Mouse (Mus musculus): Measurements from ENCODE around the gene Fhad1. TPM values are rescaled to one million over a fixed set of nuclear protein-coding genes. Genes with fewer than 3 reads are reported as not detected.

The Fhad1 gene
- polyA plus RNA-seq, 1 experiment from 2014 or later, result 9.0 TPM

- Histone ChIP-seq H3K27ac (replicated peaks) (peak overlapping the region; percentile 59; the same call in 1 of the 2 replicates), H3K4me2 (replicated peaks) (no peak overlapping the region), H3K36me3 (no peaks in the 10 kb centered on the region), H3K9me3 (replicated peaks) (no peaks in the 10 kb centered on the region), H3K4me1 (peaks cover 45% of the 10 kb centered on the region), H3K27me3 (no peaks in the 10 kb centered on the region), H3K9ac (no peak overlapping the region), H3K4me3 (replicated peaks) (no peak overlapping the region)
- 72% methylated on average over 10 of the region's 10 CpGs for WGBS
- ATAC-seq (ENCODE audit: insufficient number of reproducible peaks, low FRiP score, low TSS enrichment, low read depth), result no peak
Observed at GRCm38 (mm10) chr4:141868051-141868450, 146.8 kb downstream of the Fhad1 start.

GRCm38 (mm10) chr4:141867498-141867897 is 147.4 kb downstream of the Fhad1 start:
- Histone ChIP-seq H3K27me3 (no peaks in the 10 kb centered on the region), H3K4me2 (replicated peaks) (no peak overlapping the region), H3K4me3 (replicated peaks) (no peak overlapping the region), H3K9me3 (replicated peaks) (no peaks in the 10 kb centered on the region), H3K27ac (replicated peaks) (peak overlapping the region; percentile 59), H3K4me1 (peaks cover 40% of the 10 kb centered on the region), H3K9ac (no peak overlapping the region), H3K36me3 (no peaks in the 10 kb centered on the region)
- 34% methylated on average over 4 of the region's 4 CpGs for WGBS
- peak; percentile 34; the same call in 1 of the 2 replicates for ATAC-seq (ENCODE audit: insufficient number of reproducible peaks, low FRiP score, low TSS enrichment, low read depth)

- no peak overlapping the region for H3K9ac ChIP-seq
- 23% methylated on average over 10 of the region's 10 CpGs for WGBS
- H3K9me3 ChIP-seq (replicated peaks), result no peaks in the 10 kb centered on the region
- no peaks in the 10 kb centered on the region for H3K27me3 ChIP-seq
- H3K27ac ChIP-seq (replicated peaks), result peak overlapping the region; percentile 59
- no peaks in the 10 kb centered on the region for H3K36me3 ChIP-seq
- H3K4me2 ChIP-seq (replicated peaks), result no peak overlapping the region
- H3K4me1 ChIP-seq, result peaks cover 35% of the 10 kb centered on the region
- ATAC-seq (ENCODE audit: insufficient number of reproducible peaks, low FRiP score, low TSS enrichment, low read depth), result peak; percentile 40; the same call in 1 of the 2 replicates
- H3K4me3 ChIP-seq (replicated peaks), result no peak overlapping the region
Observed at GRCm38 (mm10) chr4:141866933-141867490, 147.9 kb downstream of the Fhad1 start.

GRCm38 (mm10) chr4:141865600-141865999 is 149.3 kb downstream of the Fhad1 start:
- Histone ChIP-seq H3K9ac (no peak overlapping the region), H3K27me3 (no peaks in the 10 kb centered on the region), H3K4me2 (replicated peaks) (no peak overlapping the region), H3K36me3 (peaks cover 9% of the 10 kb centered on the region; the same call in 1 of the 2 replicates), H3K9me3 (replicated peaks) (no peaks in the 10 kb centered on the region), H3K27ac (replicated peaks) (no peak overlapping the region), H3K4me3 (replicated peaks) (no peak overlapping the region), H3K4me1 (peaks cover 27% of the 10 kb centered on the region)
- 89% methylated on average over 5 of the region's 5 CpGs for WGBS
- ATAC-seq (ENCODE audit: insufficient number of reproducible peaks, low FRiP score, low TSS enrichment, low read depth), result no peak

GRCm38 (mm10) chr4:141865006-141865405 is 149.9 kb downstream of the Fhad1 start:
- Histone ChIP-seq H3K27ac (replicated peaks) (no peak overlapping the region), H3K9ac (no peak overlapping the region), H3K4me3 (replicated peaks) (no peak overlapping the region), H3K36me3 (peaks cover 15% of the 10 kb centered on the region), H3K4me2 (replicated peaks) (no peak overlapping the region), H3K27me3 (no peaks in the 10 kb centered on the region), H3K9me3 (replicated peaks) (no peaks in the 10 kb centered on the region), H3K4me1 (peaks cover 27% of the 10 kb centered on the region)
- 92% methylated on average over 5 of the region's 5 CpGs for WGBS
- ATAC-seq (ENCODE audit: insufficient number of reproducible peaks, low FRiP score, low TSS enrichment, low read depth), result no peak

GRCm38 (mm10) chr4:141864506-141864905 is 150.4 kb downstream of the Fhad1 start:
- H3K27me3 ChIP-seq, result no peaks in the 10 kb centered on the region
- H3K4me2 ChIP-seq (replicated peaks), result no peak overlapping the region
- 84% methylated on average over 8 of the region's 8 CpGs for WGBS
- no peak overlapping the region for H3K4me3 ChIP-seq (replicated peaks)
- H3K9me3 ChIP-seq (replicated peaks), result no peaks in the 10 kb centered on the region
- H3K4me1 ChIP-seq, result peaks cover 25% of the 10 kb centered on the region
- H3K36me3 ChIP-seq, result peaks cover 20% of the 10 kb centered on the region
- no peak overlapping the region for H3K9ac ChIP-seq
- no peak overlapping the region for H3K27ac ChIP-seq (replicated peaks)
- no peak for ATAC-seq (ENCODE audit: insufficient number of reproducible peaks, low FRiP score, low TSS enrichment, low read depth)

- peaks cover 21% of the 10 kb centered on the region for H3K4me1 ChIP-seq
- H3K4me2 ChIP-seq (replicated peaks), result no peak overlapping the region
- no peak overlapping the region for H3K27ac ChIP-seq (replicated peaks)
- no peaks in the 10 kb centered on the region for H3K27me3 ChIP-seq
- H3K9me3 ChIP-seq (replicated peaks), result no peaks in the 10 kb centered on the region
- 84% methylated on average over 7 of the region's 7 CpGs for WGBS
- H3K4me3 ChIP-seq (replicated peaks), result no peak overlapping the region
- ATAC-seq (ENCODE audit: insufficient number of reproducible peaks, low FRiP score, low TSS enrichment, low read depth), result no peak
- H3K9ac ChIP-seq, result no peak overlapping the region
- H3K36me3 ChIP-seq, result peaks cover 25% of the 10 kb centered on the region
Observed at GRCm38 (mm10) chr4:141863726-141864280, 151.1 kb downstream of the Fhad1 start.

GRCm38 (mm10) chr4:141862867-141863266 is 152.0 kb downstream of the Fhad1 start:
- Histone ChIP-seq H3K4me1 (peaks cover 17% of the 10 kb centered on the region), H3K27ac (replicated peaks) (no peak overlapping the region), H3K36me3 (peaks cover 29% of the 10 kb centered on the region), H3K4me2 (replicated peaks) (no peak overlapping the region), H3K27me3 (no peaks in the 10 kb centered on the region), H3K9ac (no peak overlapping the region), H3K4me3 (replicated peaks) (no peak overlapping the region), H3K9me3 (replicated peaks) (no peaks in the 10 kb centered on the region)
- ATAC-seq (ENCODE audit: insufficient number of reproducible peaks, low FRiP score, low TSS enrichment, low read depth), result no peak
- WGBS, result 83% methylated on average over 5 of the region's 5 CpGs

GRCm38 (mm10) chr4:141861591-141862295 is 153.1 kb downstream of the Fhad1 start:
- WGBS, result 82% methylated on average over 17 of the region's 17 CpGs
- H3K4me1 ChIP-seq, result peaks cover 9% of the 10 kb centered on the region
- no peak for ATAC-seq (ENCODE audit: insufficient number of reproducible peaks, low FRiP score, low TSS enrichment, low read depth)

GRCm38 (mm10) chr4:141860246-141860841 is 154.5 kb downstream of the Fhad1 start:
- WGBS, result 70% methylated on average over 19 of the region's 19 CpGs

More at GRCm38 (mm10) chr4:141861591-141862295, 153.1 kb downstream of the Fhad1 start:
- no peak overlapping the region for H3K4me2 ChIP-seq (replicated peaks)
- no peaks in the 10 kb centered on the region for H3K9me3 ChIP-seq (replicated peaks)
- no peak overlapping the region for H3K9ac ChIP-seq
- peaks cover 29% of the 10 kb centered on the region for H3K36me3 ChIP-seq
- no peaks in the 10 kb centered on the region for H3K27me3 ChIP-seq
- H3K27ac ChIP-seq (replicated peaks), result no peak overlapping the region
- no peak overlapping the region for H3K4me3 ChIP-seq (replicated peaks)

GRCm38 (mm10) chr4:141859351-141859750 is 155.5 kb downstream of the Fhad1 start:
- no peak overlapping the region for H3K4me3 ChIP-seq (replicated peaks)
- H3K9ac ChIP-seq, result no peak overlapping the region
- no peak overlapping the region for H3K27ac ChIP-seq (replicated peaks)
- no peak overlapping the region for H3K4me2 ChIP-seq (replicated peaks)
- H3K36me3 ChIP-seq, result peaks cover 29% of the 10 kb centered on the region
- 0 out of 2 replicates have a peak, but pooled peaks cover 3% of the 10 kb centered on the region for H3K4me1 ChIP-seq
- no peaks in the 10 kb centered on the region for H3K27me3 ChIP-seq
- no peak for ATAC-seq (ENCODE audit: insufficient number of reproducible peaks, low FRiP score, low TSS enrichment, low read depth)
- 93% methylated on average over 14 of the region's 14 CpGs for WGBS
- H3K9me3 ChIP-seq (replicated peaks), result no peaks in the 10 kb centered on the region

More at GRCm38 (mm10) chr4:141860246-141860841, 154.5 kb downstream of the Fhad1 start:
- peaks cover 29% of the 10 kb centered on the region for H3K36me3 ChIP-seq
- no peaks in the 10 kb centered on the region for H3K9me3 ChIP-seq (replicated peaks)
- no peak overlapping the region for H3K4me2 ChIP-seq (replicated peaks)
- no peak overlapping the region for H3K9ac ChIP-seq
- no peak for ATAC-seq (ENCODE audit: insufficient number of reproducible peaks, low FRiP score, low TSS enrichment, low read depth)
- H3K4me1 ChIP-seq, result 0 out of 2 replicates have a peak, but pooled peaks cover 3% of the 10 kb centered on the region
- H3K27me3 ChIP-seq, result no peaks in the 10 kb centered on the region
- H3K27ac ChIP-seq (replicated peaks), result no peak overlapping the region
- no peak overlapping the region for H3K4me3 ChIP-seq (replicated peaks)

All from embryonic facial prominence, embryonic 15.5 days (tissue).